Mouse (Mus musculus) CH12.LX (cell line): ENCODE results near the gene Rgp1. TPM values are rescaled to one million over a fixed set of nuclear protein-coding genes. Genes with fewer than 3 reads are reported as not detected.

Source experiments
- DNase-seq: peaks from one replicate; pipeline ENCODE4 v3.0.0-alpha.2; 2013; ENCODE audit errors: extremely low read depth
- H3K27ac ChIP-seq: 2 replicates; pipeline ENCODE4 v1.5.1; 2012; ENCODE audit warnings: low read depth, mild to moderate bottlenecking, control low read depth, moderate library complexity; ENCODE audit not compliant: insufficient read depth
- H3K27me3 ChIP-seq: replicated peaks from 2 replicates; pipeline ENCODE3; 2012; ENCODE audit warnings: inconsistent platforms
- H3K36me3 ChIP-seq, 2 experiments: replicated peaks in 1 of 2; 2 replicates each; pipeline versions ENCODE3 to v1.6.1; 2012; ENCODE audit warnings: inconsistent platforms in 1 of 2, low read length in 1 of 2, mild to moderate bottlenecking in 1 of 2, mixed read lengths in 1 of 2, moderate library complexity in 1 of 2; ENCODE audit not compliant: control insufficient read depth in 1 of 2, insufficient read depth in 1 of 2
- H3K4me1 ChIP-seq, 2 experiments: 2 replicates each; pipeline ENCODE4 v1.6.1; 2012; ENCODE audit warnings: inconsistent platforms in 1 of 2, moderate library complexity in 1 of 2; ENCODE audit not compliant: insufficient read depth in 2 of 2, control insufficient read depth in 1 of 2
- H3K4me2 ChIP-seq: 2 replicates; pipeline ENCODE4 v1.6.1; 2012; ENCODE audit warnings: low read depth, mild to moderate bottlenecking, control low read depth; ENCODE audit not compliant: poor library complexity, insufficient read depth, severe bottlenecking
- H3K4me3 ChIP-seq, 3 experiments: fragments of 150-350 bp in 1 of 3; sonication (generic) in 1 of 3; replicated peaks in 1 of 3; 2 replicates each; pipeline versions ENCODE3 to v1.5.1; 2011 to 2012; ENCODE audit warnings: low read depth in 2 of 3, low read length in 2 of 3, mild to moderate bottlenecking in 2 of 3, moderate library complexity in 2 of 3, control low read depth in 1 of 3, improper control_type of control experiment in 1 of 3, inconsistent platforms in 1 of 3, mixed read lengths in 1 of 3; ENCODE audit not compliant: poor library complexity in 1 of 3
- H3K79me2 ChIP-seq: replicated peaks from 2 replicates; pipeline ENCODE4 v1.6.1; 2012; ENCODE audit warnings: mild to moderate bottlenecking, moderate library complexity; ENCODE audit not compliant: control insufficient read depth, poor library complexity, insufficient read depth, severe bottlenecking; ENCODE audit errors: extremely low read depth
- H3K9ac ChIP-seq: 2 replicates; pipeline ENCODE4 v1.6.1; 2012; ENCODE audit warnings: low read depth, mild to moderate bottlenecking, control low read depth, moderate library complexity; ENCODE audit not compliant: insufficient read depth
- H3K9me3 ChIP-seq: replicated peaks from 2 replicates; pipeline ENCODE3; 2012; ENCODE audit warnings: low read length, inconsistent platforms, mixed read lengths
- CHD1 ChIP-seq: IDR thresholded peaks from 2 replicates; pipeline ENCODE4 v1.6.1; 2012; ENCODE audit warnings: low read depth, low read length, improper control_type of control experiment, inconsistent platforms
- CTCF ChIP-seq, 2 experiments: IDR thresholded peaks in 1 of 2; conservative IDR thresholded peaks in 1 of 2; 2 replicates each; pipeline ENCODE4 v1.5.1; 2011 to 2012; ENCODE audit warnings: low read depth in 2 of 2, low read length in 2 of 2, improper control_type of control experiment in 1 of 2, inconsistent platforms in 1 of 2, mild to moderate bottlenecking in 1 of 2, moderate library complexity in 1 of 2
- ETS1 ChIP-seq: conservative IDR thresholded peaks from 2 replicates; pipeline ENCODE4 v1.6.1; 2012; ENCODE audit warnings: low read depth, mild to moderate bottlenecking, inconsistent platforms, low read length, improper control_type of control experiment, moderate library complexity
- HCFC1 ChIP-seq: IDR thresholded peaks from 2 replicates; pipeline ENCODE4 v1.6.1; 2012; ENCODE audit warnings: low read depth, mild to moderate bottlenecking, inconsistent platforms, low read length, improper control_type of control experiment
- IRF4 ChIP-seq: IDR thresholded peaks from 2 replicates; pipeline ENCODE4 v1.6.1; 2014; ENCODE audit warnings: low read depth, mild to moderate bottlenecking, inconsistent platforms, low read length, improper control_type of control experiment
- JUN ChIP-seq: IDR thresholded peaks from 2 replicates; pipeline ENCODE4 v1.6.1; 2011; ENCODE audit warnings: low read depth, mild to moderate bottlenecking, low read length, improper control_type of control experiment, moderate library complexity; ENCODE audit not compliant: insufficient read depth
- KAT2A ChIP-seq: IDR thresholded peaks from 2 replicates; pipeline ENCODE4 v1.6.1; 2012; ENCODE audit warnings: low read length, improper control_type of control experiment, inconsistent platforms; ENCODE audit not compliant: insufficient replicate concordance
- MXI1 ChIP-seq: IDR thresholded peaks from 2 replicates; pipeline ENCODE4 v1.6.1; 2011; ENCODE audit warnings: mild to moderate bottlenecking, low read depth, low read length, improper control_type of control experiment
- MYC ChIP-seq: IDR thresholded peaks from 2 replicates; pipeline ENCODE4 v1.6.1; 2011; ENCODE audit warnings: low read depth, mild to moderate bottlenecking, improper control_type of control experiment, low read length
- NELFE ChIP-seq: IDR thresholded peaks from 2 replicates; pipeline ENCODE4 v1.6.1; 2011; ENCODE audit warnings: low read depth, low read length, improper control_type of control experiment
- RAD21 ChIP-seq: IDR thresholded peaks from 2 replicates; pipeline ENCODE4 v1.6.1; 2011; ENCODE audit warnings: low read depth, mild to moderate bottlenecking, low read length, improper control_type of control experiment, moderate library complexity
- SIN3A ChIP-seq: IDR thresholded peaks from 2 replicates; pipeline ENCODE4 v1.6.1; 2012; ENCODE audit warnings: low read length, improper control_type of control experiment, inconsistent platforms
- TCF12 ChIP-seq: IDR thresholded peaks from 2 replicates; pipeline ENCODE4 v1.6.1; 2014; ENCODE audit warnings: low read depth, mild to moderate bottlenecking, inconsistent platforms, low read length, improper control_type of control experiment
- USF1 ChIP-seq: IDR thresholded peaks from 2 replicates; pipeline ENCODE4 v1.6.1; 2014; ENCODE audit warnings: low read depth, mild to moderate bottlenecking, inconsistent platforms, low read length, improper control_type of control experiment
- dilution Hi-C: fragments of 300-500 bp; cut with MboI; formaldehyde crosslinking; loops from 2 replicates; pipeline ENCODE4 v1.14.3; 2020; ENCODE audit warnings: low sequenced_read_pairs; ENCODE audit not compliant: extremely low pct_unique_long_range_greater_than_20kb, extremely low pct_ligation_motif_present
- in situ Hi-C: fragments of 300-500 bp; cut with MboI; formaldehyde crosslinking; loops from 3 replicates; pipeline ENCODE4 v1.14.3; 2019; ENCODE audit warnings: low sequenced_read_pairs, low pct_ligation_motif_present, low pct_unique_long_range_greater_than_20kb, mixed read lengths
- polyA plus RNA-seq: library from polyadenylated mRNA; unstranded; fragments of >175 nt; gene quantifications from 2 replicates; pipeline ENCODE4 v1.2.1, GENCODE M21; 2012; ENCODE audit warnings: low read depth; ENCODE audit not compliant: insufficient read length
- total RNA-seq, 2 experiments: library from RNA; depleted of rRNA; stranded (reverse); fragments of 300-350 nt in 1 of 2; fragments of >200 nt in 1 of 2; gene quantifications; 2 replicates each; pipeline ENCODE4 v1.2.3; 2012 to 2014

The Rgp1 gene
- total and polyA plus RNA-seq, 3 experiments = 10.1 to 37.0 (median 16.6) TPM

DNA sequence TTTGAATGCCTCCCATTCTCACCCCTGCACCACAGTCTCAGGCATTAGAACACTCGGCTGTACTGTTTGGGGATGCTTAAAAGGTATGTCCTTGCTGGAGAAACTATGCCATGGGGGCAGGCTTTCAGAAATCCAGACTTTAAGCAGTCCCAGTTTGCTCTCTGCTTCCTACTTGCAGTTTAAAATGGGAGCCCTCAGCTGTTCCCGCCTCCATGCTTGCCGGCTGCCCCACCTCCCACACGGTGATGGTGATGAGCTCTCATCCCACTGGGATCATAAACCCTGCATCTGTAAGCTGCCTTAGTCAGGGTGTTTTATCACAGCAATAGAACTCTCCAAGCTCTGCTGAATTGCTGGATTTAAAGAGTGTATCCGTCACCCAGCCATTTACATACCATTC is 26.1 kb upstream of the Rgp1 start:
- H3K9me3 ChIP-seq = peaks cover 11% of the 10 kb centered on the region
- DNase-seq = no peak
- H3K9ac ChIP-seq = no peak overlapping the region
- H3K4me1 ChIP-seq = peaks cover 7 to 45% of the 10 kb centered on the region in 2 experiments
- dilution Hi-C loops = no loop called here
- H3K4me3 ChIP-seq = no peak overlapping the region
- no peak overlapping the region for H3K27ac ChIP-seq
- in situ Hi-C loops = loop anchor here (25.0 kb wide), 1 partner anchor 540 kb away; the partner anchor contains the start of genes Fancg and Vcp
- H3K79me2 ChIP-seq = peaks cover 4% of the 10 kb centered on the region; the same call in 1 of the 2 replicates
- no peaks in the 10 kb centered on the region for H3K27me3 ChIP-seq
- TF ChIP-seq NELFE (no peak), MYC (no peak), HCFC1 (no peak), TCF12 (no peak), KAT2A (no peak), IRF4 (no peak), CTCF (conservative IDR thresholded peaks at IDR 0.05 in 1 of 2, IDR thresholded peaks at IDR 0.05 in 1 of 2; ENCODE audit: low read depth in 2 of 2, low read length in 2 of 2) (no peak), ETS1 (no peak), USF1 (no peak)
- peaks cover 89 to 99% of the 10 kb centered on the region in 2 experiments for H3K36me3 ChIP-seq
- H3K4me2 ChIP-seq = no peak overlapping the region

DNA sequence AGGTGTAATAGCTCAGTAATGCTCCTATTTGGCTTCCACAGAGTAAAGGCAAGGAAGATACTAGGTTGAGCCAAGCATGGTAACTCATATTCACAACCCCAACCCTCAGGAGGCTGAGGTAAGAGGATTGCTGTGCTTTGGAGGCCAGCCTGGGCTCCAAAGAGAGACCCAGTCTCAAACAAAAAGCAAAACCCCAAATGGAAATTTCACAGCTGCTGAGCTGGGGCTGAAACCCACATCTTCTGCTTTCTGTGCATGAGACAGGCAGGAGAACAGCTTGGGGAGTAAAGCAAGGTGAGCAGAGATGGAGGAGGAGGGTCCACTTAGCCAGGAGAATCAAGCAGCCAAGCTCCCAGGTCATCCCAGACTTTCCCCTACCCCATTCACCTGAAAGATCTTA is 24.6 kb upstream of the Rgp1 start:
- Histone ChIP-seq H3K27ac (peak overlapping the region; percentile 34), H3K9me3 (peaks cover 11% of the 10 kb centered on the region), H3K9ac (no peak overlapping the region), H3K4me1 (peaks cover 20 to 59% of the 10 kb centered on the region in 2 experiments), H3K4me3 (no peak overlapping the region), H3K36me3 (peaks cover 75 to 90% of the 10 kb centered on the region in 2 experiments), H3K4me2 (no peak overlapping the region), H3K27me3 (no peaks in the 10 kb centered on the region), H3K79me2 (peaks cover 19% of the 10 kb centered on the region)
- in situ Hi-C loops = loop anchor here (25.0 kb wide), 1 partner anchor 542 kb away; the partner anchor contains the start of genes Fancg and Vcp
- peak; percentile 55 for DNase-seq
- dilution Hi-C loops = no loop called here
- TF ChIP-seq CHD1 = no peak
- TF ChIP-seq SIN3A = peak; percentile 72
- no peak for TF ChIP-seq KAT2A
- TF ChIP-seq TCF12 = peak; percentile 46; the same call in 1 of the 2 replicates
- 0 out of 2 replicates have a peak, but pooled peaks have one; percentile 28 for TF ChIP-seq MXI1
- TF ChIP-seq ETS1 = peak; percentile 62
- no peak for TF ChIP-seq NELFE
- 0 out of 2 replicates have a peak, but pooled peaks have one; percentile 11 for TF ChIP-seq JUN
- no peak for TF ChIP-seq RAD21
